Mouse (Mus musculus): Measurements from ENCODE around the gene Itgb8. TPM values are rescaled to one million over a fixed set of nuclear protein-coding genes. Genes with fewer than 3 reads are reported as not detected.
A peak's percentile ranks its signal among the peaks of the same experiment; 100 is the strongest.

Gene Itgb8
- total RNA-seq (2017): not detected in 2 replicates

GRCm38 (mm10) chr12:119238696-119239415, at the start of gene Itgb8:
TSS of gene Itgb8 (minus strand) at chr12:119238802.
- 0 out of 2 replicates have a peak, but pooled peaks have one; percentile 33 for ATAC-seq (ENCODE audit: extremely low read depth, insufficient number of reproducible peaks, low FRiP score, poor library complexity, severe bottlenecking)

GRCm38 (mm10) chr12:119276282-119276681, 37.7 kb upstream of the Itgb8 start:
- no peak for ATAC-seq (ENCODE audit: extremely low read depth, insufficient number of reproducible peaks, low FRiP score, poor library complexity, severe bottlenecking)

- ATAC-seq (ENCODE audit: extremely low read depth, insufficient number of reproducible peaks, low FRiP score, poor library complexity, severe bottlenecking): no peak
These were observed 35.0 kb upstream of the Itgb8 start for GRCm38 (mm10) chr12:119273605-119274004.

GRCm38 (mm10) chr12:119271964-119272363, 33.4 kb upstream of the Itgb8 start:
- no peak for ATAC-seq (ENCODE audit: extremely low read depth, insufficient number of reproducible peaks, low FRiP score, poor library complexity, severe bottlenecking)

GRCm38 (mm10) chr12:119270036-119270435, 31.4 kb upstream of the Itgb8 start:
- ATAC-seq (ENCODE audit: extremely low read depth, insufficient number of reproducible peaks, low FRiP score, poor library complexity, severe bottlenecking): no peak

- ATAC-seq (ENCODE audit: extremely low read depth, insufficient number of reproducible peaks, low FRiP score, poor library complexity, severe bottlenecking): no peak
These were observed 30.1 kb upstream of the Itgb8 start for GRCm38 (mm10) chr12:119268723-119269122.

GRCm38 (mm10) chr12:119264506-119264905, 25.9 kb upstream of the Itgb8 start:
- ATAC-seq (ENCODE audit: extremely low read depth, insufficient number of reproducible peaks, low FRiP score, poor library complexity, severe bottlenecking): no peak

- no peak for ATAC-seq (ENCODE audit: extremely low read depth, insufficient number of reproducible peaks, low FRiP score, poor library complexity, severe bottlenecking)
These were observed 10.0 kb upstream of the Itgb8 start for GRCm38 (mm10) chr12:119248581-119248980.

- no peak for ATAC-seq (ENCODE audit: extremely low read depth, insufficient number of reproducible peaks, low FRiP score, poor library complexity, severe bottlenecking)
These were observed 2.5 kb upstream of the Itgb8 start for GRCm38 (mm10) chr12:119241071-119241470.

GRCm38 (mm10) chr12:119237921-119238695, 494 bp downstream of the Itgb8 start:
- ATAC-seq (ENCODE audit: extremely low read depth, insufficient number of reproducible peaks, low FRiP score, poor library complexity, severe bottlenecking): no peak

GRCm38 (mm10) chr12:119237241-119237920, 1.2 kb downstream of the Itgb8 start:
- ATAC-seq (ENCODE audit: extremely low read depth, insufficient number of reproducible peaks, low FRiP score, poor library complexity, severe bottlenecking): no peak

- no peak for ATAC-seq (ENCODE audit: extremely low read depth, insufficient number of reproducible peaks, low FRiP score, poor library complexity, severe bottlenecking)
These were observed 6.8 kb downstream of the Itgb8 start for GRCm38 (mm10) chr12:119231831-119232230.

- no peak for ATAC-seq (ENCODE audit: extremely low read depth, insufficient number of reproducible peaks, low FRiP score, poor library complexity, severe bottlenecking)
These were observed 8.2 kb downstream of the Itgb8 start for GRCm38 (mm10) chr12:119230444-119230843.

GRCm38 (mm10) chr12:119229601-119230000, 9.0 kb downstream of the Itgb8 start:
- ATAC-seq (ENCODE audit: extremely low read depth, insufficient number of reproducible peaks, low FRiP score, poor library complexity, severe bottlenecking): no peak

GRCm38 (mm10) chr12:119227898-119228297, 10.7 kb downstream of the Itgb8 start:
- ATAC-seq (ENCODE audit: extremely low read depth, insufficient number of reproducible peaks, low FRiP score, poor library complexity, severe bottlenecking): no peak

- no peak for ATAC-seq (ENCODE audit: extremely low read depth, insufficient number of reproducible peaks, low FRiP score, poor library complexity, severe bottlenecking)
These were observed 13.9 kb downstream of the Itgb8 start for GRCm38 (mm10) chr12:119224699-119225098.

GRCm38 (mm10) chr12:119219409-119219808, 19.2 kb downstream of the Itgb8 start:
- ATAC-seq (ENCODE audit: extremely low read depth, insufficient number of reproducible peaks, low FRiP score, poor library complexity, severe bottlenecking): no peak

GRCm38 (mm10) chr12:119217700-119218265, 20.8 kb downstream of the Itgb8 start:
- no peak for ATAC-seq (ENCODE audit: extremely low read depth, insufficient number of reproducible peaks, low FRiP score, poor library complexity, severe bottlenecking)

- no peak for ATAC-seq (ENCODE audit: extremely low read depth, insufficient number of reproducible peaks, low FRiP score, poor library complexity, severe bottlenecking)
These were observed 23.4 kb downstream of the Itgb8 start for GRCm38 (mm10) chr12:119215225-119215624.
